Mouse (Mus musculus) embryonic facial prominence, embryonic 15.5 days (tissue): Measurements from ENCODE around the gene AI481877. TPM values are rescaled to one million over a fixed set of nuclear protein-coding genes. Genes with fewer than 3 reads are reported as not detected.

ENCODE experiments used
- ATAC-seq: fragments of 200-750 bp; cut with Nextera tagmentation; 2 replicates; pipeline ENCODE4 v1.8.0; 2017; ENCODE audit warnings: low read depth, moderate TSS enrichment; ENCODE audit not compliant: insufficient number of reproducible peaks, low FRiP score, low TSS enrichment
- H3K27ac ChIP-seq: fragments of 300-500 bp; sonication (generic); replicated peaks from 2 replicates; pipeline ENCODE4 v1.5.1; 2015; ENCODE audit warnings: mild to moderate bottlenecking, inconsistent platforms
- H3K27me3 ChIP-seq: fragments of 300-500 bp; sonication (generic); 2 replicates; pipeline ENCODE4 v1.6.1; 2015; ENCODE audit warnings: inconsistent platforms
- H3K36me3 ChIP-seq: fragments of 300-500 bp; sonication (generic); 2 replicates; pipeline ENCODE4 v1.6.1; 2015; ENCODE audit warnings: mild to moderate bottlenecking, inconsistent platforms
- H3K4me1 ChIP-seq: fragments of 300-500 bp; sonication (generic); 2 replicates; pipeline ENCODE4 v1.6.1; 2015; ENCODE audit warnings: inconsistent platforms
- H3K4me2 ChIP-seq: fragments of 300-500 bp; sonication (generic); replicated peaks from 2 replicates; pipeline ENCODE4 v1.6.1; 2015; ENCODE audit warnings: mild to moderate bottlenecking, inconsistent platforms
- H3K4me3 ChIP-seq: fragments of 300-500 bp; sonication (generic); replicated peaks from 2 replicates; pipeline ENCODE4 v1.5.1; 2015; ENCODE audit warnings: mild to moderate bottlenecking, inconsistent platforms
- H3K9ac ChIP-seq: fragments of 300-500 bp; sonication (generic); 2 replicates; pipeline ENCODE4 v1.6.1; 2015; ENCODE audit warnings: inconsistent platforms
- H3K9me3 ChIP-seq: fragments of 300-500 bp; sonication (generic); replicated peaks from 2 replicates; pipeline ENCODE4 v1.6.1; 2016; ENCODE audit warnings: inconsistent platforms
- WGBS: fragments of 180-500 bp; shearing (Covaris S2); methylation state at CpG from one replicate; pipeline ENCODE4 v1.1.7; 2015; 5-methylcytosine and 5-hydroxymethylcytosine counted together
- polyA plus RNA-seq: library from polyadenylated mRNA; unstranded; fragments of >200 nt; fragmentation: Nextera tagmentation; extraction: Ambion mirVana; gene quantifications from 2 replicates; pipeline ENCODE4 v1.2.1, GENCODE M21; 2015

Gene AI481877
- polyA plus RNA-seq, 1 experiment from 2014 or later: not detected

- H3K9ac ChIP-seq: no peak overlapping the region
- no peak overlapping the region for H3K4me2 ChIP-seq
- no peaks in the 10 kb centered on the region for H3K27me3 ChIP-seq
- no peaks in the 10 kb centered on the region for H3K9me3 ChIP-seq
- ATAC-seq: no peak
- whole genome bisulfite sequencing: 90% methylated on average over 2 of the region's 2 CpGs
- no peak overlapping the region for H3K4me3 ChIP-seq
- H3K36me3 ChIP-seq: no peaks in the 10 kb centered on the region
- H3K27ac ChIP-seq: no peak overlapping the region
- no peaks in the 10 kb centered on the region for H3K4me1 ChIP-seq
Measured at GRCm38 (mm10) chr4:59167251-59167847, 28.6 kb upstream of the AI481877 start.

DNA sequence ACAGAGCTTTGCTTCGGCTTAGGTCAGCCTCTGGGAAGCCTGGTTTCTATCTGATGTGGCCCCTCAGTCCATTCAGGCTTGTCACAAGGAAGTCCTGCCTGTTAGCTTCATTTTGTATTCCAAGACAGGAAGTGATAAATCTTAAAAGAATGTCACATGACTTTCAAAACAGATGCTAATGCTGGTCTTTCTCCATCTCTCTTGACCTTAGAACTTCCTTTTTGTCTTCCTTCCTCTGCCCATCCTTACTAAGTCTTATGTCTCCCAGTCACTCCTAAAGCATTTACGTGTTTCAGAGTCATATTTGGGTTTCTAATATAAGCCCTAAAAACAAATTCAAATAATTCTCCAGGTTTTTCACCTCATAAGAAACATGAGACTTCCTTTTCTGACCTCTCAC lies 25.3 kb upstream of the AI481877 start:
- WGBS: 82% methylated on average over 2 of the region's 2 CpGs
- H3K9ac ChIP-seq: no peak overlapping the region
- H3K36me3 ChIP-seq: no peaks in the 10 kb centered on the region
- H3K9me3 ChIP-seq: no peaks in the 10 kb centered on the region
- no peak for ATAC-seq
- no peak overlapping the region for H3K4me3 ChIP-seq
- H3K27ac ChIP-seq: no peak overlapping the region
- no peaks in the 10 kb centered on the region for H3K27me3 ChIP-seq
- no peak overlapping the region for H3K4me2 ChIP-seq
- no peaks in the 10 kb centered on the region for H3K4me1 ChIP-seq

DNA sequence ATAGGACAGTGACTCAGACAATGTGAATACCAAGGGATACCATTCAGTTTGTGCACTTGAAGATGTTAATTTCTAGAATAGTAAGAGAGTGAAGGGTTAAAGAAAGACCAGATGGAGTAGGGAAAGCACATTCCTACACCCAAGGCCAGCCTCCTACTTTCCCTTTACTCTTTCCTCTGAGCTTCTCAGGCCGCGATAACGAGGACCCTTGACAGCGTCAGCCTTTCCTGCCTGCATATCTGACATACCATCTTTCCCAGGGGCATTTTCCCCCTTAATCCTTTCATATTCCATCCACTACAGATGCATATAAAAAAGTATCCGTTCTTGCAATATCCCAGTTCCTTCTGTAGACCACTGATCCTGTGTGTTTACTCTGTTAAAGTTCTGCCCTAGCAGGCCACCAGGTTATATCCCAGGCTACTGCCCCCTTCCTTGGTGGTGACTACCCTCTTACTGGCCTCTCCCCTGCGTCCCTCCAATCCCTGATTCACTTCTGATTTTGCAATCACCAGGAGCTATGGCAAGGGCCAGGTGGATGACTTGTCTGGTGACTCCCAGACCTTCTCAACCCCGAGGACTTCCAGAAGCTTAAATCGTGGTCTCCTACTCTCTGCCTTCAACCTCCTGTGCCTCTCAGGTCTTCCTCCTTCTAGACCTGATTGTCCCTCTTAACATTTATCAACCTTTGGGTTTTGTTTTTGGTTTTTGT lies 22.3 kb upstream of the AI481877 start:
- no peaks in the 10 kb centered on the region for H3K36me3 ChIP-seq
- no peak overlapping the region for H3K4me3 ChIP-seq
- H3K27me3 ChIP-seq: no peaks in the 10 kb centered on the region
- H3K27ac ChIP-seq: no peak overlapping the region
- ATAC-seq: no peak
- peaks cover 3% of the 10 kb centered on the region; the same call in 1 of the 2 replicates for H3K4me1 ChIP-seq
- H3K9ac ChIP-seq: no peak overlapping the region
- no peaks in the 10 kb centered on the region for H3K9me3 ChIP-seq
- 47% methylated on average over 8 of the region's 8 CpGs for WGBS
- no peak overlapping the region for H3K4me2 ChIP-seq

DNA sequence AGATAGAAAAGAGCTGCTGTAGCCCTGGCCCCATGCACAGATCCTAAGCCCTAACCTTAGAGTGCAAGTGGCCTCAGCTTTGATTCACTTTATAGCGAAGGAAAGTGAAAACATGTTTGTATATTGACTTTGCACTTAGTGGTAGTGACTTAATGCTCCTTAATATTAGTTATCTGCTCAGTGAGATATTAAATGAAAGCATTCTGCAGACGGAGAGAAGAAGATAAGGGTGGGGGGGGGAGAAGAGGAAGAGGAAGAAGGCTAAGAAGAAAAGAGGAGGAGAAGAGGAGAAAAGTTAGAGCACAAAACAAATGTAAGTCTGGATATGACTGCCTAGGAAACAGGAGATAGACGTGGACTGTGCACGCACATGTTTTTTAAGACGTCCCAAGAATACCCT lies 21.5 kb upstream of the AI481877 start:
- Histone ChIP-seq H3K27ac (no peak overlapping the region), H3K36me3 (no peaks in the 10 kb centered on the region), H3K4me3 (no peak overlapping the region), H3K27me3 (no peaks in the 10 kb centered on the region), H3K4me2 (no peak overlapping the region), H3K9ac (no peak overlapping the region), H3K4me1 (peaks cover 3% of the 10 kb centered on the region; the same call in 1 of the 2 replicates), H3K9me3 (no peaks in the 10 kb centered on the region)
- no peak for ATAC-seq
- 94% methylated on average over 5 of the region's 5 CpGs for WGBS

GRCm38 (mm10) chr4:59157654-59158053 lies 18.9 kb upstream of the AI481877 start:
- no peak overlapping the region for H3K4me2 ChIP-seq
- no peaks in the 10 kb centered on the region for H3K36me3 ChIP-seq
- H3K4me3 ChIP-seq: no peak overlapping the region
- no peaks in the 10 kb centered on the region for H3K27me3 ChIP-seq
- H3K9me3 ChIP-seq: no peaks in the 10 kb centered on the region
- no peak overlapping the region for H3K9ac ChIP-seq
- H3K4me1 ChIP-seq: peaks cover 3% of the 10 kb centered on the region; the same call in 1 of the 2 replicates
- WGBS: 55% methylated on average over 2 of the region's 2 CpGs
- H3K27ac ChIP-seq: no peak overlapping the region
- no peak for ATAC-seq

DNA sequence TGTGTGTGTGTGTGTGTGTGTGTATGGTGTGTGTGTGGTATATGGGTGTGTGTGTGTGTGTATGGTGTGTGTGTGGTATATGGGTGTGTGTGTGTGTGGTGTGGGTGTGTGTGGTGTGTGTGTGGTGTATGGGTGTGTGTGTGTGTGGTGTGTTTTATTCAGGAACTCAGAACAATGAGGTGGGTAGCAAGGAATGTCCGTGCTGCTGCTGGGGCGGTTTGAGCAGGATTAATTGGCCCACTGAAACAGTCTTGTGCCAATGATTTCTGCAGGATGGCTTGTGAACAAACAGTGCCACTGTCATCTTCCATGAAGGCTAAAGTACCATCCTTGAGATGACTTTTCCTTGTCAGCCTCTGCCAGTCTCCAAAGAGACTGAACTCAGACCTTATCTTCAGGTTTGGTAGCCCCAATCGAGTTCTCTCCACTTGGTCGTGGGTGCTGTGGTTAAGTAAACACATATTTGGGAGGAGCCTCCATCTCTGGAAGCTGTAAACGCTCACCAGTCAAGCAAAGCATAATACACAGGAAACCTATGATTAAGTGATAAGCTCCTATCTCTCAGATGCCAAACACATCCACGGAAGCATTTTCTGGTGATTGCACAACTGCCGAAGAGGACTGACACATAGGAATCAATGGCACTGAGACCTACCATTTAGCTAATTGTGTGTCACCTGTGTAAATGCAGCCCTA lies 18.3 kb upstream of the AI481877 start:
- Histone ChIP-seq H3K27me3 (no peaks in the 10 kb centered on the region), H3K4me3 (no peak overlapping the region), H3K27ac (no peak overlapping the region), H3K9me3 (no peaks in the 10 kb centered on the region), H3K4me2 (no peak overlapping the region), H3K4me1 (peaks cover 3% of the 10 kb centered on the region; the same call in 1 of the 2 replicates), H3K36me3 (no peaks in the 10 kb centered on the region), H3K9ac (no peak overlapping the region)
- WGBS: 55% methylated on average over 7 of the region's 7 CpGs
- no peak for ATAC-seq

- Histone ChIP-seq H3K9me3 (no peaks in the 10 kb centered on the region), H3K4me1 (peaks cover under 1% of the 10 kb centered on the region; the same call in 1 of the 2 replicates), H3K27ac (no peak overlapping the region), H3K4me2 (no peak overlapping the region), H3K36me3 (no peaks in the 10 kb centered on the region), H3K9ac (no peak overlapping the region), H3K4me3 (no peak overlapping the region), H3K27me3 (no peaks in the 10 kb centered on the region)
- no peak for ATAC-seq
- WGBS: 68% methylated on average over 1 of the region's 1 CpGs
Measured at GRCm38 (mm10) chr4:59151953-59152352, 13.2 kb upstream of the AI481877 start.

DNA sequence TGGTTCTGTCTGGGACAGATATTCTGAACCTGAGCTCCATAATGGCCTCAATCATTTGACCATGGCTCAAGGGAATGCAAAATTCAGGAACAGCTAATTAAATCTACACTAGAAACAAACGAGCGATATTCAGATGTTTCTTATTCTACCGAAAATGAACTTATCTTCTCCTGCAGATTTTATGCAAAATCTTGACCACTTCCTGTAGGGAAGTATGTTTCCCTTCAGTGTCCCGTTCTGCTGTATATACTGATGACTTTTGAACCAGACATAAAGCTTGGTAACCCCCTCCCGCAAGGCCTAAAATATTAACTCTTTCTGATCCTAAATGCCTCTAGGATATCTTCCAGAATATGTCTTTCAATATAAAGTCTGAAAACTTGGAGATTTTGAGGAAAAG lies 12.1 kb upstream of the AI481877 start:
- H3K27me3 ChIP-seq: no peaks in the 10 kb centered on the region
- no peak overlapping the region for H3K9ac ChIP-seq
- H3K9me3 ChIP-seq: no peaks in the 10 kb centered on the region
- no peak overlapping the region for H3K27ac ChIP-seq
- WGBS: 49% methylated on average over 5 of the region's 5 CpGs
- ATAC-seq: no peak
- H3K36me3 ChIP-seq: no peaks in the 10 kb centered on the region
- no peaks in the 10 kb centered on the region for H3K4me1 ChIP-seq
- no peak overlapping the region for H3K4me2 ChIP-seq
- H3K4me3 ChIP-seq: no peak overlapping the region

DNA sequence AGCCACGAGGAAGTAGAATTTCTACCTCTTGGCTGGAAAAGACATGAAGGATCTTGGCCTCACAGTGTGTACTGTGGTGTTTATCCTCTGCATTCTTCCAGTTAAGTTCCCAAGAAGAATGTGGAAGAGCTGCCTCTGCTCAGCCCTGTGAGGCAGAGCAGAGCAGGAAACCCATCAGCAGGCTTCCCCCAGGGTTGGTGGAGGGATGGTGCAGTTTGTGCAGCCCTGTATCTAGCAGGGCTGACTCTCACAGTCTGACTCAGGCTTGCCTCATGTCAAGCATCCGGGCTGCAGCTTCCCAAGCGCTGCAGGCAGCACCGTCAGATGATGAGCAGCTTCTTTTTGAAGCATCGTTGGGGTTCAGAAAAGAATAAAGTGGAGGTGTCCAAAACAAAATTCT lies 10.3 kb upstream of the AI481877 start:
- Histone ChIP-seq H3K36me3 (no peaks in the 10 kb centered on the region), H3K9ac (no peak overlapping the region), H3K4me3 (no peak overlapping the region), H3K9me3 (no peaks in the 10 kb centered on the region), H3K27me3 (no peaks in the 10 kb centered on the region), H3K4me1 (no peaks in the 10 kb centered on the region), H3K27ac (no peak overlapping the region), H3K4me2 (no peak overlapping the region)
- 62% methylated on average over 5 of the region's 5 CpGs for WGBS
- ATAC-seq: no peak

- no peak for ATAC-seq
- Histone ChIP-seq H3K4me1 (no peaks in the 10 kb centered on the region), H3K9ac (no peak overlapping the region), H3K27ac (no peak overlapping the region), H3K27me3 (no peaks in the 10 kb centered on the region), H3K9me3 (no peaks in the 10 kb centered on the region), H3K36me3 (no peaks in the 10 kb centered on the region), H3K4me3 (no peak overlapping the region), H3K4me2 (no peak overlapping the region)
- 80% methylated on average over 4 of the region's 4 CpGs for WGBS
Measured at GRCm38 (mm10) chr4:59128935-59129334, 9.8 kb downstream of the AI481877 start.

DNA sequence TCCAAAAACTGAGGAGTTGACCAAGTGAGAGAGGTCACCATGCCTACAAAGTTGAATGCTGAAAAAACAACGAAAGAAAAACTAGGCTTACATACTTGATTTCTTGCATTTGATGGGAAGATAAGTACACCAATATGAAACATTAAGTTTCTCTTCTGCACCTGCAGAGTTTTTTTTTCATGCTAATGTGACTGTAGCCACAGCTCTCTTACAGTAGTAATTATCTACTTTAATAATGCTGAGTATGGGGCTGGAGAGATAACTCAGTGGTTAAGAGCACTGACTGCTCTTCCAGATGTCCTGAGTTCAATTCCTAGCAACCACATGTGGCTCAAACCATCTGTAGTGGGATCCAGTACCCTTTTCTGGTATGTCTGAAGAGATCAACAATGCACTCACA lies 13.7 kb downstream of the AI481877 start:
- Histone ChIP-seq H3K36me3 (no peaks in the 10 kb centered on the region), H3K9me3 (no peaks in the 10 kb centered on the region), H3K27ac (no peak overlapping the region), H3K4me2 (no peak overlapping the region), H3K27me3 (no peaks in the 10 kb centered on the region), H3K4me3 (no peak overlapping the region), H3K4me1 (no peaks in the 10 kb centered on the region), H3K9ac (no peak overlapping the region)
- ATAC-seq: no peak
- WGBS: 79% methylated on average over 1 of the region's 1 CpGs
